Mouse (Mus musculus) CD4-positive, CD25-positive, alpha-beta regulatory T cell, adult 4 months (primary cell): ENCODE measurements around the gene Gm26602. TPM values are rescaled to one million over a fixed set of nuclear protein-coding genes. Genes with fewer than 3 reads are reported as not detected.
"Not testable (repeated sequence)": the region's sequence is repeated elsewhere in the genome, so short reads cannot be mapped to it uniquely, and the experiment has no call there.

ENCODE experiments used
- ATAC-seq: one replicate; pipeline ENCODE4 v1.8.0; 2017
- polyA plus RNA-seq, 2 experiments: library from polyadenylated mRNA; unstranded; fragments of 100-300 nt; shearing (Covaris generic); gene quantifications; one replicate each; pipeline ENCODE4 v1.2.1; 2017

The Gm26602 gene
- not detected for polyA plus RNA-seq

DNA sequence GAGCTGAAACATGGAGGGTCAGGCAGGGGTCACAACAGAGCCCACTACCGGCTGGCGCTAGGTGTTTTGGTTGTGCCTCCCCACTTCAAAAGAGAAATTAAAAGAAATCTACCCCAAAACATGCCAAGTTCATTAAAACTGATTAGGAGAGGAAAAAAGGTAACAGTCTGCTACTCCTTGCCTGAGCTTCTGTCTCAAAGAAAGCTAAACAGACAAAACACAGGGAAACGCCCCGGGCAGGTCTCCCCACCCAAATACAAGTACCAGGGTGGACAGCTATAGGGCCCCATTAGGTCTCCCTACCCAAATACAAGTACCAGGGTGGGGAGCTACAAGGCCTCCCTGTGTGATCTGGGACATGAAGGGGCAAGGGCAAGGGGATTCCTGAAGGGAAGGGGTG, at the start of gene Gm26602:
Gene Gm26602 (plus strand): TSS at position 301 of the 400 bp plus-strand sequence.
- no peak for ATAC-seq

DNA sequence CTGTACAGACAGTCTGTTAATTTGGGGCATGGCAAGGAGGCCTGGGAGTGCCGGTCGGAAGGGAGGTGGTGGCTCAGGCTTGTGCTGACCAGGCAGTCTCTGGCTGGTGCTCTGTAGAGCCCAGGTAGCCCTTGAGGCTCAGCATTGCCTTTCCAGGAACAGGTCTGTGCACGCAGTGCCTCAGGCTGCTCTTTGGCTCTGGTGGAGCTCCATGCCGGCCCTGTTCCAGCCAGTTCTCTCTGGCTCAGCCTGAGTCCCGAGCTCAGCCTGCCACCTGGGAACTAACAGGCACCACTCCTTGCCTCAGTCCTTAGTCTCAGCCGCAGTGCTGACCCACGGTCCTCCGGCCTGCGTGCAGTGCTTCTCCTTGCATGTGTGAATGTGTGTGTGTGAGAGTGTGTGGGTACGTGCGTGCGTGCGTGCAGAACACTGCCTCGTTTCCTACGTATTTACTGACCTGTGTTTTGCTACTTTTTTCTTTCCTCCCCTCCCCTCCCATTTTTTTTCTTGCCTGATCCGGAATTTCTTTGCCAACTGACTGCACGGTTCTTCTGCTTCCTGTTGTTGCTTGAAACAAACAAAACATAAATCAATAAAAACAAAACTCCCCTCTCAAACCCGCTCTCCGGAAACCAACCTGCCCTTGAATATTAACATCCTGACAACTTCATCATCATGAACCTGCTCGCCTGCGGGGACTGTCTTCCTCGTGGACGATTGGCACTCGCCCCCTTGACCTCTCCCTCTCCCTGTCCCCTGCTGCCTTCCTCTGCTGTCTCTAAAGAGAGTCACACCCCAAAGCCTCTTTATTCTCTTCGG, 49.2 kb upstream of the Gm26602 start:
- no peak for ATAC-seq

DNA sequence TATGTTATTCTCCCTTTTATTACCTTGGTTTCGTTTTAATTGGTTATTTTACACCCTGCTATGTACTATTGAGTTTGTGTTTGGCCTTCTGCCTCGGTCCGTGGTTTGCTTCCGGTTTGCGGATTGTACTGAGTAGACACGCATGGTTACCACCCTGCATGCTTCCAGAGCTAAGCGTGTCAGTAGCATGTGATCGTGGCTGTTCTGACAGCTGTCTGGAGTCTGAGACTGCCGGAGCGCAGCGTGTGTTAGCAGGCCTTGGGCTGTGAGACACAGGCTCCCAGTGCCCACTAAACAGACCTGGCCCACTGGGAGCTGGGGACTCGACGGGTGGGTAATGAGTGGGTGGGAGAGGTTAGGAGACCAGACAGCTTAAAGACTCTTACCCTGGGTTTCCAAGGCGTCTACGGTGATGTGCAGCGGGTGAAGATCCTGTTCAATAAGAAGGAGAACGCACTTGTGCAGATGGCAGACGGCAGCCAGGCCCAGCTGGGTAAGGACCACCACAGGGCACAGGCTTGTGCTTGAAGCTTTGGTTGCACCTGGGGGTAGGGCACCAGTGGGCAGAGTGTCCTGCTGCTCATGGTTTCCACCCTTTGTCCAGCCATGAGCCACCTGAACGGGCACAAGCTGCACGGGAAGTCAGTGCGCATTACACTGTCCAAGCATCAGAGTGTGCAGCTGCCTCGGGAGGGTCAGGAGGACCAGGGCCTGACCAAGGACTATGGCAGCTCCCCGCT, 48.4 kb upstream of the Gm26602 start:
- ATAC-seq = no peak

DNA sequence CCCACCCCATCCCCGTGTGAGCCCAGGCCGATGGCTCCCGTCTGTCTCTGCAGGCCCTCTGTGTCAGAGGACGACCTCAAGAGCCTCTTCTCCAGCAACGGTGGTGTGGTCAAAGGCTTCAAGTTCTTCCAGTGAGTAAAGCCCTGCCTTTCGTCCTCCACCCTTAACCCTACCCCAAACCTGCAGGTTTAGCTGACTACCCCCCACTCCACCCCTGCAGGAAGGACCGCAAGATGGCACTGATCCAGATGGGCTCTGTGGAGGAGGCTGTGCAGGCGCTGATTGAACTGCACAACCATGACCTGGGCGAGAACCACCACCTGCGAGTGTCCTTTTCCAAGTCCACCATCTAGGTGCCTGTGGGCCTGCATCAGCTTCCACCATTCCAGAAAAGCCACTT, 47.7 kb upstream of the Gm26602 start:
- ATAC-seq = no peak

DNA sequence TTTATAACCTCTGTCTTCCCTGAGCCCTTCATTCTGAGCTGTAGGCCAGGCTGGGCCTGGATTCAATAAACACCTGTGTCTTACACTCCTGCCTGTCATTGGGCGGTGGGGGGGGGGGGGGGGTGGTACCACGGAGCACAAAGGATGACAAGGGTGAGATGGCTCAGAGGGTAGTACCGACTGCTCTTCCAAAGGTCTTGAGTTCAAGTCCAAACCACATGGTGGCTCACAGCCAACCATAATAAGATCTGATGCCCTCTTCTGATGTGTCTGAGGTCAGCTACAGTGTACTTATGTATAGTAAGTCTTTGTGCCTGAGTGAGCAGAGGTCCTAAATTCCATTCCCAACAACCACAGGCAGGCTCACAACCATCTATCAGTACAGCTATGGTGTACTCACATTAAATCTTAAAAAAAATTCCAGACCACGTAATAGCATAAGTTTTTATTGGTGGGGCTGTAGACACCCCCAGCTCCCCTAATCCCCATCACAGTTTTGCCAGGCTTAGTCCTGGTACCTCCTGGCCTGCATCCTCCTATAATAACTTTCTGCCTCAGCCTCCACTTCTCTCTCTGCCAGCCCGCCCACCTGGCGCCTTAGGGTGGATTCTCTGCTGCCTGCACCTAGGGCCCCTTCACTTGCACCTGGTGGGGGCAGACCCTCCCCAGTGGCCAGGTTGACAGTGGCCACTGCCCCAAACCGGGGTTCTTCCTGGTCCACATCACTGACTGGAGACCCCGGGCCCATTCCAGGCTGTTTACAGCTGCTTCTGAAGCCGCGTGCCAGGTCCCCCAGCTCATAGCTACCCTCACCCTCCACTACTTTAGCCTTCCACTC, 46.1 kb upstream of the Gm26602 start:
- no peak for ATAC-seq

DNA sequence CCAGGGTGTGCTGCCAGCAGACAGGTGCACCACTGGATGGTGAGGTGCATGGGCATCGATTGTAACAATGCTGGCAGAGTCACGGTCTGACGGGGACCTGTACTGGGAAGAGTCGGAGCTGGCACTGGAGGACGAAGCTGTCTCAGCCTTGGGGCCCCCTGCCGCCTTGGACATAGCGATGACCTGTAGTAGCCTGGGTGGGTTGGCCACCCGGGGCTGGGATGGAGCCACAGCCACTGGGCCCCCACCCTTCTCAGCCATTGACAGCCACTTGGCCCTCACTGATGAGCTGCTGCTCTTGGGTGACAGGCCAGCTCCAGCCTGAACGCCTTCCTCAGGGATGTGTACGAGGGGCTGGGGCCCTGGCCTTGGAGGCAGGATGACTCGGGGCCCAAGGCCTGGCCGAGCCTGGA, 45.5 kb upstream of the Gm26602 start:
- no peak for ATAC-seq

DNA sequence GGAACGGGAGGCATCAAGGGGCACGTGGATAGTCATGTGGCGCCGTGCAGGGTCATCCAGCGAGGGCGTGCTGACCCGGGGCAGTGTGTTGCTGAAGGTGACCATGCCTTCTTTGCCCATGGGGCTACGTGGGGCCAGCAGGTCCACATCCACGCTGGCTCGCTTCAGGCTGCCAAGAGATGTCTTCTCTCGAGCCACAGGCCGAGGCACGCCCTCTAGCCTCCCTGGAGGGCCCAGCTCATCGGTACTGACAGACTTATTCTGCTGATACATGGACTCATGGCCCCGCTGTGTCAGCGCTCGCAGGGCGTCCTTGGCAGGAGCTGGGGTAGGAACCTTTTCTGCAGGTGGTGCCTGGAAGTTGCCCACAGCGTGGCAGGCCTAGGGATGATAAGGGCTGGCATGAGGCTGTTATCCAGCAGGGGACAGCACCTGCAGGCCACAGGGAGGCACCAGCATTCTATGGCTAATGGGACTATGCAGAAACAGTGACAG, 44.8 kb upstream of the Gm26602 start:
- ATAC-seq = no peak

DNA sequence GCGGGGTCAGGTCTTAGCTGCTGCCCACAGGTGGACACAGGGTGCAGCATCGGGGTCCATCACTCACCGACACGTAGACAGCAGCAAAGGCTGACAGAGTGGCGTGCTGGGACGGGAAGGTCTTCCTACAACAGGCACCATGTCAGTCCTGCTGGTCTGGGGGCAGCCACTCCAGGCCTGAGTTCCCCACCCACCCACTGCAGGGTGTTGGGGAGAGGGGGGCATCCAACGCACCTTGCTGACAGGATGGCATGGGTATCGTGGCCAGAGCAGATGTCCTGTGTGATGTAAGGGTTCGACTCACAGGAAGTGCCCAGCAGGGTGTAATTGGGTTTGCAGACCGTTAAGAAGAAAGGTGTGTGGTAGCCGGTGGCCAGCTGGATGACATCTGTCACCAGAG, 44.1 kb upstream of the Gm26602 start:
- no peak for ATAC-seq

DNA sequence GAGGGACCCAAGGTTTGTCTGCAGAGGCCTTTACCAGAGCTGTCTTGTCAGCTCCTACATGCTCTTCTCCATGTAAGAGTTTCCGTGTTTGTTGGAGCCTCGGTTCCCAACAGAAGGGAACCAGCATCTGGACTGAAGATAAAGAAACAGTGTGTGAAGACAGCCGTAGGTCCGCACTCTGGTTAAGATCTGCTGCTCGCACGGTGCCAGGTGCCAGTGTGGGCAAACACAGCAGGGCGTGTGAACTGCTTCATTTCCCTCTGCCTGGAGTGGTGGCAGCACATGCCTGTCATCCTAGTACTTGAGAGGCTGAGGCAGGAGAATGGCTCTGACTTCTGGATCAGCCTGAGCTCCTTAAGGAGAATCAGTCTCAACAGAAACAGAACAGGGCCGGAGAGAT, 38.8 kb upstream of the Gm26602 start:
- no peak for ATAC-seq

DNA sequence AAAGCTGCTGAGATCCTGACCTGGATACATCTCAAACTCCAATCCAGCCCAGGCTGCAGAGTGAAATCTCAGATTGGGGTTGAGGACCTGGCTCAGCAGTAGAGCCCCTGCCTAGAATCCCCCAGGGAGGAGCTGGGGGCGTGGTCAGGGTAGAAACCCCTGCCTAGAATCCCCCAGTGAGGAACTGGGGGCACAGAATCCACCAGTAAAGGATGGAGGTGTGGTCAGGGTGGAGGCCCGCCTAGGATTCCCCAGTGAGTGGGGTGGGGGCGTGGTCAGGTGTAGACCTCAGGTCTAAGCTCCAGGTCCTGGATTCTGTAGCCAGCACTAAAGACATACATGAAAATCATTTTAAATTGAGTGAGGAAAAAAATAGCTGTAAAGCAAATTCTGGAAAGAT, 37.8 kb upstream of the Gm26602 start:
- no peak for ATAC-seq

DNA sequence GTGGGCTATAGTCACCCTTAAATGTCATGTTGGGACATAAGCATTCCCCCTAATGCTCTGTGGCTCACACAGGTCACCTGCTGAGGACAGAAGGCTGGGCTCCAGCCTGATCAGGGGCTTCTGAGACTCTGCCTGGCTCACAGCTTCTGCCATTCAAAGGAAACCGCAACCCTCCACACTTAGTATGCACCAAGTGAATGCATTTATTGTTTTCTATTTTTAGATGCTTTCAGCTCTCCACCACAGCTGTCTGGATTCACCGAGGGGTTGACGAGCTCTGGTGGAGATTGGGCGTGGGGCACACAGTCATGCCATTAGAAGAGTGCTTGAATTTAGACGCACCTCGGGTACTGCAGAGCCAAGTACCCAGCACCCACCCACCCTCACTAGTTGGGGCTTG, 37.3 kb upstream of the Gm26602 start:
- ATAC-seq = no peak

DNA sequence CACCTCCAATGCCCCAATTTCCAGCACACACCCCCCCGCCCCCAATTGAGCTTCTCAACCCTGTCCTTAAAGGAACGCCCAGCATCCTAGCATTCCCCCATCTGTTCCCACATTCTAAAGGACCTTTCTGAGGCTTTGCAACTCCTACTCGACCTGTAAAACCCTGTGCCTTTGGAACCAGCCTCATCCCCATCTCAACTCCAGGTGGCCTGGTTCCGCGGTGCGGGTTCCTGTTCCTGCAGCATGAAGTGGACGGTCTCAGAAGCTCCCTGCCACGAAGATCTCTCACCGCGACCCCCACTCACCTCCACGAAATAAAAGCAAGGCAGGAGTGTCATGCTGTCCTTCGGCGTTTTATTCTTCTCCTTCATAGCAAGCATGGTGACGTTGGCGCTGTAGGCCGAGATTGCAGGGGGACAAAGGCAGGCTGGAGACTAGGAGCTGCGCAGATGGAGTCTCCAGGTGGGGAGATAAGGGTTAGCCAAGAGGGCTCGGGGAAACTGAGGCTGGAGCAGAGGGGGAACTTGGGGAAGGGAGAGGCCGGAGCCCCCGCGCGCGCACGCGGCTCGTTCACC, 36.9 kb upstream of the Gm26602 start:
- ATAC-seq = no peak

DNA sequence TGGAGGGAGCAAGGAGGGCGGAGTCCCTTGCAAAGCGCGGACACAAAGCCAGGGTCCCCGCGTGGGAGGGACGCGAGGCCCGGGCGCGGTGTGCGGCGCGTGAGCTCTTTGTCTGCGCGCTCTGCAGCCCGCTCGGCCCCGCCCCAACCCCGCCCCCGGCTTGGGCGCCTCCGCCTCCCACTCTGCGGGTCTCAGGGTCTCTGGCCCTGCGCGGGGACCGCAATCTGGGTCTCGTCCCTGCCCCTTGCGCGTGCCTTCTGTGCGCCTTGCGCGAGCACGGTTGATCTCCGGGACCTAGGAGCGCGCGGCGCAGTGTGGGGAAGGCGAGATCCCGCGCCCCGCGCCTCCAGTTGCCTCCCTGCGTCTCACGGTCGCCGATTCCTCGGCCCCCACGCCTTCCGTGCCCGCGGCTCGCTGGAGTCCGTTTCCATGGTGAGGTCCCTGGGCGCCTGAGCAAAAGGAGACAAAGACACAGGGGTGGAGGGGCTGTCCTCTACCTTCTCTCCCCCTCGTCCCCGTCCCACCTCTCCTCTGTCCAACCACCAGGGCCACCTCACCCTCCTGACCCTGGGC, 36.3 kb upstream of the Gm26602 start, which contains the start of the genes Prtn3 and Plppr3:
Gene Prtn3 (plus strand): TSS at position 187 of the 573 bp plus-strand sequence.
Gene Plppr3 (minus strand): TSS at position 345 of the 573 bp plus-strand sequence.
- no peak for ATAC-seq

DNA sequence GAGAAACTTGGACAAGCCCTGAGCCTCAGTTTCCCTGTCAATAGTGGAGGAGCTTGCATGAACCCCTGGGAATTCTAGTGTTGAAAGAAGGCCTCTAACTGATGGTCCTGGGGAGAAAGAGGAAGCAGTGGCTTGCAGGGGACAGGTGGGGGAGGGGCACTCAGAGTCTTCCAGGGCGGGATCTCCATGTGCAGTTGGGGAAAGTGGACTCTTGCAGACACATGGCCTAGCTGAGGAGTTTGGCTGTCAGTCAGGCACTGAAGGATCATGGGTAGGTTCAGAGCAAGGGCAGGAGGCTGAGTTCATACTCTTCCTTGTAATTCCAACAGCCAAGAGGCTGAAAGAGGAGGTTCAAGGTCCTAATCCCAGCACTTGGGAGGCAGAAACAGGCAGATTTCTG, 33.5 kb upstream of the Gm26602 start:
- no peak for ATAC-seq

DNA sequence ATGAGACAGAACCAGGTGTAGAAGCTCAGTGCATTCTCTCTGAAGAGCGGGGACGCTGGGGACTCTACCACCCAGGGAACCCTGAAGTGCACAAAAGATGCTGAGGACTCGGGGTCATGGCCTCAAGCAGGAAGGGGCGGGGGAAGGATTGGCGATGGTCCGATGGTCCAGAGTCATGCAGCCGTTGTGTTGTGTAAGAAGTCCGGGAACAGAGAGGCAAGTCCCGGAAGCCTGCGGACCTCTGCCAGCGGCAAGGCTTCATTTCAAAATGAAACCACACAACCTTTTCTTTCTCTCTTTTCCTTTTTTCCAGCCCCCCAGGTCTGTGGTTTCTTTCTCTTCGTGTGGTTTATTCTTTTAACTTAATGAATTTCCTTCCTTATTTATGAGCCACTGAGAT, 32.9 kb upstream of the Gm26602 start:
- ATAC-seq = no peak

DNA sequence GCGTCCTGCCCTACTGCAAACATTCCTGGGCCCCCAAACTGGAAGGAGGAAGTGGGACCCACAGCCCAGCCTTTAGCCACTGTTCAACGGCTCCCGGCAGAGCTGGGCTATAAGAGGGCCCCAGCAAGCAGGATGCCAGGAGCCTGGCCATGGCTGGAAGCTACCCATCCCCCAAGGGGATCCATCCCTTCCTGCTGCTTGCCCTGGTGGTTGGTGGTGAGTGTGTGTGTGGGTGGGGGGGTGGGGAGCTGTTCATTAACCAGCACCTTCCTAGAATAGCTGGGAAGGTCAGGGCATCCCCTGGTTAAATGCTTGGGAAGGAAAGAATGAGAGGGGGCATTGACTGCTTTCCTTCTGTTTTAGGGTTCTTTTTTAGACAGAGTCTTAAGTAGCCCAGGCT, 31.1 kb upstream of the Gm26602 start:
- ATAC-seq = no peak

DNA sequence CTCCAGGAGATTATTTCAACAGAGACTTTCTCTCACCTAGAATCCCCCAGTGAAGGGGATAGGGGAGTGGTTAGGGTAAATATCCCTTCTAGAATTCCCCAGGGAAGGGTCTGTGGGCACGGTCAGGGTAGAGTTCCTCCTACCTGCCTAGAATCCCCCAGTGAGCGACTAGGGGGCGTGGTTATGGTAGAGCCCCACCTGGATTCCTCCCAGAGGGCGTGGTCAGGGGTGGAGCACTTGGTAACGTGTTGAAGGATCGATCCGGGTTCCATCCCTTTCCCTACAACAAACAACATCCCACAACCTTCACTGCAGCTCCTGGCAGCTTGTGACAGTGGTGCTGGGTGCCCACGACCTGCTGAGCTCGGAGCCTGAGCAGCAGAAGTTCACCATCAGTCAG, 29.9 kb upstream of the Gm26602 start:
- no peak for ATAC-seq

DNA sequence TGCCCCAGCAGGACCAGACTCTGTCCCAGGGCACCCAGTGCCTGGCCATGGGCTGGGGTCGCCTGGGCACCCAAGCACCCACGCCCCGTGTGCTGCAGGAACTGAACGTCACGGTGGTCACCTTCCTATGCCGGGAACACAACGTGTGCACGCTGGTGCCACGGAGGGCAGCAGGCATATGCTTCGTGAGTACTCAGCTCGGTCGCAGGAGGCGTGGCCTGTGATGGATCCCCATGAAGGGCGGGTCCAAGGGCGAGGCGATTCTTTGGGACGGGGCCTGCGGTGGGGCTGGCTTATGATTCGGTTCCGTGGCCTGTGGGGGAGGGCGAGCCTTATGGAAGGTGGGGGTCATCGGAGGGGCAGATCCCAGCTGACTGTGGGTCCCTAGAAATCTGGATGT, 28.7 kb upstream of the Gm26602 start:
- no peak for ATAC-seq

DNA sequence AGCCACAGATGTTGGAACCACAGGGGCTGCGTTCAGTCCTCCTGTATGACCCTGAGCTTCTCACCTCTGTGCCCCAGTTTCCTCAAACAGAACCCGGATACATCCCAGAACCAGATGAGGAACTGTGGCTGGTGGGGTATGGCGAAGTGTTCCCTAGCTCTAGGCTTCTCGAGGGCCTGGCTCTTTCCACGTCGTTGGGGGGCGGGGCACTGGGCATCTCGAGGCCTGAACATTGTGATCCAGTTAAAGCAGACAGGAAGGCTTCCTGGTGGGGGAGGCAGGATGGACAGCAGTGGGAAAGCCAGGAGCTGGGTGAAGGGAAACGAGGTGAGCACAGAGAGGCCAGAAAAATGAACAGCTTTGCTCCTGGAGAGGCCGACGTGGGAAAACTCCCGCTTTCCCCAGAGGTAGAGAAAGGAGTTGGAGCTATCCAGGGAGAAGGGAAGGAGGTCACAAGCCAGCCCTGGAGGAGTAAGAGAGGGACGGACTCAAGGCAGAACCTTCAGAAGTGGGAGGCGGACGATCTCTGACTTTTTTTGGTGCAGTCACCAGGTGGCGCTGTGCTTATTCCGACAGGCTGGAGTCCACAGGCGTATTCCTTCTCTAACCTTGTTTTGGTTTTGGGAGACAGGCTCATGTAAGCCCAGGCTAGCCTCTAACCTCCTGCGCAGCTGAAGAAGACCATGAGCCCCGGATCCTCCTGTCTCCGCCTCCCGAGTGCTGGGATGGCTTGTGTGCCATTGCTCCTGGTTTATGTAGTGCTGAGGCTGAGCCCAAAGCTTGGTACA, 27.2 kb upstream of the Gm26602 start:
- ATAC-seq = peak; percentile 53

DNA sequence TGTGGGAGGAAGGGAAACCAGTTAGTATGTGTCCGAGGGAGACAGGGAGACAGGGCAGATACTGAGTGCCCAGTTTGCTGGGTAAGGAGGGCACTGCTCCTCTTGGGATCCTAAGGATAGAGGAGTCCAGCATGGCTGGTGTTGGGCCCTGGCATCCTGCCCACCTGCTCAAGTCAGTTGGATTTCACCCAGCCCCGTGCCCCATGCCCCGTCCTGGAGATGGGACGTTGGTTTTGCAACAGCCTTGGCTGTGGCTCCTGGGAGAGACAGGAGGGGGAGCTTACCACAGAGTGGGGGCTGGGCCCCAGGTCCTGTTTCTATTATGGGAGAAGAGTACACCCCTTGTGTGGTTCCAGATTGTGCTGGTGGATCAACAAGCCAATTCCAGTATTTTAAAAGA, 26.2 kb upstream of the Gm26602 start:
- ATAC-seq = no peak

DNA sequence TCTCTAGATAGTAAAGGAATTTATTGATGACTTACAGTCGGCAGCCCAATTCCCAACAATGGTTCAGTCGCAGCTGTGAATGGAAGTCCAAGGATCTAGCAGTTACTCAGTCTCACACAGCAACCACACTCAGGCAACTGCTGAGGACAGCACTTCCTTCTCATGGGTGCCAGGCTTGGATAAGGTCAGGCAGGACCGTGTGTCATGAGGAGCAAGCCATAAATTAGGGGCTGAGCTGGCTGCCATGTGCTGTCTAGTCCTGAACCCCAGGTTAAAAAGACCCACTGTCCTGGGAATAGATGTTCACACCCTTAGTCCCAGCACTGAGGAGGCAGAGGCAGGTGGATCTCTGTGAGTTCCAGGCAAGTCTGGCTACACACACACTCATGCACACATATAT, 25.7 kb upstream of the Gm26602 start:
- not testable (repeated sequence) for ATAC-seq
